9 mouse cellular contexts compared by ENCODE assay signal in the genomic region with DNA sequence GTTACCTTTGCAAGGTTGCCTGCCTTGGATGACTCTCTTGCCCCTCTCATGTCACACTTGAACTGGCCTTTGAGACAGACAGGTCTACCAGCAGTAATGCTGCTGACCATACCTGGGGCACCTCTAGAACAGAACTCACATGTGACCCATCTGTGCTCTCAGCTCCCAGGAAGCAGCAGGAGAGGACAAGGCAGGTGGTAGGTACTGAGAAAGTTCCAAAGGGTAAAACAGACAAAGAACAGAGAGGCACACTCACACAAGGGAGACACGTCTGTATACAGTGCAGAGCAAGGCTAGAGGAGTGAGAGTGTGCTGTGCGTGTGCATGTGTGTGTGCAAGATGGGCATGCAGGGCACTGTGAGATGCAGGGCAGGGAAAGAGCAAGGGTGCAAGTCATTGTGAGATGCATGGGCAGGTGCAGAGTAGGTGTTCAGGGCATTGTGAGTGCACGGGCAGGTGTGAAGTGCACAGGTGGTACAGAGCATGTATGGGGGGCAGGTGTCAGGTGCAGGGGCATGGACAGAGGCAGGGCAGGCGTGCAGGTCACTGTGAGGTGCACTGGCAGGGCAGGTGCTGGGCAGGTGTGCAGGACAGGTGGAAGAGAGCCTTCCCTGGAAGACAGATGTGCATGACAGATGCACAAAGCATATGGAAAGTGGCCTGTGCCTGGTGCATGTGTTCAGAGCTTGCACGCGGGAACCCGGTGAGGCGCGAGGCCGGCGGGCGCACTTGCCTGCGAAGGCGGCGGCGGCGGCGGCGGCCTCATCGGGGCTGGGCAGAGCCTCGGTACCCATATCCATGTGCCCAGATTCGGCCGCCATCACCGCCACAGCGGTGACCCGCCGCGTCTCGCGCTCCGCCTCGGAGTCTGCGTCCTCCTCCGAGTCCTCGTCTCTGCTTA. TPM values are rescaled to one million over a fixed set of nuclear protein-coding genes. Genes with fewer than 3 reads are reported as not detected.
DNase-seq lines count a peak whose midpoint lies in the region; ATAC-seq and TF ChIP-seq lines count a peak whose summit lies in the region.
"Had no signal": no experiment of that assay in that cellular context is flagged by ENCODE, and none has a peak within 500 bp of the region (broad histone marks: within the 10 kb centered on the region; RNA-seq: fewer than 3 reads in every experiment).

No protein-coding gene starts in this region.

- H3K79me3 ChIP-seq in C2C12 (ENCODE audit: low read depth) = peaks cover 32% of the 10 kb centered on the region

- peak overlapping the region; percentile 99 for H3K27ac ChIP-seq in heart, adult 2 months
- H3K27ac ChIP-seq in heart, embryonic 15.5 days = peak overlapping the region; percentile 92
- peak overlapping the region; percentile 94 for H3K27ac ChIP-seq in liver, embryonic 13.5 days
- peak overlapping the region; percentile 57; the same call in 1 of the 2 replicates for H3K27ac ChIP-seq in olfactory bulb, adult 2 months (ENCODE audit: insufficient read depth, low read depth, low read length)

- TF ChIP-seq POLR2A in heart, adult 2 months (IDR thresholded peaks at IDR 0.05; ENCODE audit: insufficient read depth, low read depth, low read length) = no peak
- no peak for TF ChIP-seq POLR2A in olfactory bulb, adult 2 months (IDR thresholded peaks at IDR 0.05; ENCODE audit: insufficient read depth, low read depth, low read length)

- H3K9ac ChIP-seq in heart, adult 2 months (ENCODE audit: low read depth, low read length) = peak overlapping the region; percentile 86
- peak overlapping the region; percentile 88 for H3K9ac ChIP-seq in heart, embryonic 15.5 days
- H3K9ac ChIP-seq in liver, embryonic 13.5 days = peak overlapping the region; percentile 91

- peak overlapping the region; percentile 71 for H3K4me3 ChIP-seq in heart, adult 2 months
- peak overlapping the region; percentile 55 for H3K4me3 ChIP-seq in C2C12 (ENCODE audit: insufficient read depth, poor library complexity, severe bottlenecking)
- peak overlapping the region; percentile 62 for H3K4me3 ChIP-seq in heart, embryonic 15.5 days
- peak overlapping the region; percentile 71 for H3K4me3 ChIP-seq in liver, embryonic 13.5 days (replicated peaks)
- peak overlapping the region; percentile 61 for H3K4me3 ChIP-seq in olfactory bulb, adult 2 months (ENCODE audit: insufficient read depth, low read depth, low read length)

- peak overlapping the region; percentile 96 for H3ac ChIP-seq in C2C12 (ENCODE audit: control insufficient read depth, insufficient read length, low read depth)

- no peak for DNase-seq in heart, adult 2 months
- no peak for DNase-seq in heart, postnatal 10 days
- peak; percentile 28 to 40 for DNase-seq in cerebellum, postnatal 36 days
- peak; percentile 34 for DNase-seq in liver, embryonic 13.5 days
- DNase-seq in gastrocnemius, adult 18-20 months (ENCODE audit: low spot score) = no peak

- H3K9me3 ChIP-seq in heart, embryonic 15.5 days (replicated peaks) = no peaks in the 10 kb centered on the region
- no peaks in the 10 kb centered on the region for H3K9me3 ChIP-seq in liver, embryonic 13.5 days (replicated peaks)

- peaks cover 3% of the 10 kb centered on the region for H3K79me2 ChIP-seq in heart, adult 2 months (replicated peaks; ENCODE audit: control insufficient read depth, insufficient read depth, low read length)
- H3K79me2 ChIP-seq in C2C12 (ENCODE audit: control insufficient read depth, insufficient read depth) = peaks cover 48% of the 10 kb centered on the region

- H3K36me3 ChIP-seq in heart, adult 2 months (ENCODE audit: control insufficient read depth, insufficient read depth, low read length) = no peaks in the 10 kb centered on the region
- H3K36me3 ChIP-seq in C2C12 (ENCODE audit: control insufficient read depth, insufficient read depth) = peaks cover 16% of the 10 kb centered on the region
- peaks cover 19% of the 10 kb centered on the region for H3K36me3 ChIP-seq in heart, embryonic 15.5 days
- peaks cover 28% of the 10 kb centered on the region for H3K36me3 ChIP-seq in liver, embryonic 13.5 days

- peaks cover 11% of the 10 kb centered on the region for H3K4me1 ChIP-seq in heart, adult 2 months (ENCODE audit: control insufficient read depth, insufficient read depth, low read length)
- peaks cover 24% of the 10 kb centered on the region for H3K4me1 ChIP-seq in heart, embryonic 15.5 days (replicated peaks)
- peaks cover 48% of the 10 kb centered on the region for H3K4me1 ChIP-seq in liver, embryonic 13.5 days (replicated peaks)
- H3K4me1 ChIP-seq in olfactory bulb, adult 2 months (ENCODE audit: control insufficient read depth, insufficient read depth, low read length) = peaks cover 9% of the 10 kb centered on the region

- H3K4me2 ChIP-seq in heart, embryonic 15.5 days = peak overlapping the region; percentile 95
- H3K4me2 ChIP-seq in liver, embryonic 13.5 days = peak overlapping the region; percentile 87

- TF ChIP-seq EP300 in heart, adult 2 months (IDR thresholded peaks at IDR 0.05; ENCODE audit: insufficient read depth, low read depth, low read length) = no peak

- WGBS in heart, adult 2 months = 7% methylated on average over 35 of the region's 35 CpGs
- 6% methylated on average over 35 of the region's 35 CpGs for WGBS in heart, embryonic 15.5 days
- WGBS in liver, embryonic 13.5 days (ENCODE audit: insufficient replicate concordance) = 5% methylated on average over 35 of the region's 35 CpGs
- WGBS in olfactory bulb, adult 2 months = 7% methylated on average over 19 of the region's 35 CpGs

- intact Hi-C loops in heart, adult 2 months (cut with DNase I) = loop anchor here (5.0 kb wide), 1 partner anchor 59 kb away; a partner anchor contains a TSS
- intact Hi-C loops in heart, postnatal 10 days (cut with DNase I) = loop anchor here (5.0 kb wide), 1 partner anchor 66 kb away; a partner anchor contains a TSS

- TF ChIP-seq CTCF in heart, adult 2 months (IDR thresholded peaks at IDR 0.05) = no peak
- TF ChIP-seq CTCF in C2C12 (IDR thresholded peaks at IDR 0.05; ENCODE audit: control insufficient read depth, insufficient read depth, insufficient read length) = no peak
- no peak for TF ChIP-seq CTCF in olfactory bulb, adult 2 months (IDR thresholded peaks at IDR 0.05; ENCODE audit: insufficient read depth, low read depth, low read length)

- no peaks in the 10 kb centered on the region for H3K27me3 ChIP-seq in heart, adult 2 months (ENCODE audit: control insufficient read depth, insufficient read depth, low read length)
- no peaks in the 10 kb centered on the region for H3K27me3 ChIP-seq in C2C12 (ENCODE audit: control insufficient read depth, insufficient read depth, insufficient read length)
- no peaks in the 10 kb centered on the region for H3K27me3 ChIP-seq in heart, embryonic 15.5 days
- no peaks in the 10 kb centered on the region for H3K27me3 ChIP-seq in liver, embryonic 13.5 days

- peak; percentile 9 for ATAC-seq in heart, embryonic 15.5 days (replicated peaks; ENCODE audit: insufficient number of reproducible peaks, insufficient read depth, low FRiP score, low read depth)
- peak; percentile 27 for ATAC-seq in liver, embryonic 13.5 days (ENCODE audit: low read depth)

RNA-seq across cellular contexts. Expression of a gene that starts 0.7 kb away (rescaled TPM):
- 10 to 100 TPM; 10.8 to 13.5 TPM for total RNA-seq in heart, adult 2 months (2021)
- 9.7 and 9.8 TPM in 2 replicates for polyA plus RNA-seq in heart, adult 2 months (2012; rRNA removed)
- 10 to 100 TPM; 25.0 to 27.0 TPM for total RNA-seq in heart, postnatal 10 days (2021)
- polyA plus RNA-seq in C2C12 (2012; fragmentation: generic; extraction: Trizol) = 21.4 TPM
- polyA plus RNA-seq in heart, embryonic 15.5 days (2015; fragmentation: Nextera tagmentation; extraction: Ambion mirVana) = 29.4 and 42.1 TPM in 2 replicates
- 16.3 and 17.1 TPM in 2 replicates for polyA plus RNA-seq in liver, embryonic 13.5 days (2015; fragmentation: Nextera tagmentation; extraction: Ambion mirVana)
- polyA plus RNA-seq in olfactory bulb, adult 2 months (2012; ENCODE audit: insufficient read depth, insufficient read length, low replicate concordance, missing spikeins) = not detected in 2 replicates
- total RNA-seq in gastrocnemius, adult 18-20 months (2021) = 10 to 100 TPM in 1 of 2 experiments, 1 to 10 TPM in 1; 8.9 to 13.2 TPM

RNA-seq across cellular contexts. Expression of a gene that starts 0.7 kb away (rescaled TPM):
- 10 to 100 TPM; 13.5 to 14.9 TPM for total RNA-seq in heart, adult 2 months (2021)
- polyA plus RNA-seq in heart, adult 2 months (2012; rRNA removed) = 28.9 and 34.5 TPM in 2 replicates
- 10 to 100 TPM; 13.5 to 14.7 TPM for total RNA-seq in heart, postnatal 10 days (2021)
- 18.9 TPM for polyA plus RNA-seq in C2C12 (2012; fragmentation: generic; extraction: Trizol)
- 29.3 and 35.6 TPM in 2 replicates for polyA plus RNA-seq in heart, embryonic 15.5 days (2015; fragmentation: Nextera tagmentation; extraction: Ambion mirVana)
- polyA plus RNA-seq in liver, embryonic 13.5 days (2015; fragmentation: Nextera tagmentation; extraction: Ambion mirVana) = 18.2 and 19.6 TPM in 2 replicates
- polyA plus RNA-seq in olfactory bulb, adult 2 months (2012; ENCODE audit: insufficient read depth, insufficient read length, low replicate concordance, missing spikeins) = not detected in 2 replicates
- 10 to 100 TPM; 13.7 to 13.9 TPM for total RNA-seq in gastrocnemius, adult 18-20 months (2021)

RNA-seq across cellular contexts. Expression of a gene that starts 11.9 kb away (rescaled TPM):
- 1 to 10 TPM; 3.8 to 4.3 TPM for total RNA-seq in heart, adult 2 months (2021)
- polyA plus RNA-seq in heart, adult 2 months (2012; rRNA removed) = 5.8 and 8.9 TPM in 2 replicates
- 1 to 10 TPM; 2.8 to 3.0 TPM for total RNA-seq in heart, postnatal 10 days (2021)
- 0.67 TPM for polyA plus RNA-seq in C2C12 (2012; fragmentation: generic; extraction: Trizol)
- 1.1 and 4.7 TPM in 2 replicates for polyA plus RNA-seq in heart, embryonic 15.5 days (2015; fragmentation: Nextera tagmentation; extraction: Ambion mirVana)
- polyA plus RNA-seq in liver, embryonic 13.5 days (2015; fragmentation: Nextera tagmentation; extraction: Ambion mirVana) = 5.1 and 6.6 TPM in 2 replicates
- polyA plus RNA-seq in olfactory bulb, adult 2 months (2012; ENCODE audit: insufficient read depth, insufficient read length, low replicate concordance, missing spikeins) = not detected in 2 replicates
- 1 to 10 TPM; 1.1 to 2.3 TPM for total RNA-seq in gastrocnemius, adult 18-20 months (2021)

RNA-seq across cellular contexts. Expression of a gene that starts 35.0 kb away (rescaled TPM):
- total RNA-seq in heart, adult 2 months (2021) = not detected
- 0.04 TPM in 1 of 2 replicates, not detected in the other for polyA plus RNA-seq in heart, adult 2 months (2012; rRNA removed)
- total RNA-seq in heart, postnatal 10 days (2021) = not detected
- 0.01 TPM for polyA plus RNA-seq in C2C12 (2012; fragmentation: generic; extraction: Trizol)
- polyA plus RNA-seq in heart, embryonic 15.5 days (2015; fragmentation: Nextera tagmentation; extraction: Ambion mirVana) = 0.18 and 0.22 TPM in 2 replicates
- polyA plus RNA-seq in liver, embryonic 13.5 days (2015; fragmentation: Nextera tagmentation; extraction: Ambion mirVana) = 0.03 TPM in 1 of 2 replicates, not detected in the other
- not detected in 2 replicates for polyA plus RNA-seq in olfactory bulb, adult 2 months (2012; ENCODE audit: insufficient read depth, insufficient read length, low replicate concordance, missing spikeins)
- total RNA-seq in gastrocnemius, adult 18-20 months (2021) = not detected

RNA-seq across cellular contexts. Expression of a gene that starts 47.9 kb away (rescaled TPM):
- total RNA-seq in heart, adult 2 months (2021) = not detected
- not detected in 2 replicates for polyA plus RNA-seq in heart, adult 2 months (2012; rRNA removed)
- under 1 TPM in 1 of 2 experiments, not detected in 1; 0.48 TPM for total RNA-seq in heart, postnatal 10 days (2021)
- polyA plus RNA-seq in C2C12 (2012; fragmentation: generic; extraction: Trizol) = 16.1 TPM
- 1.5 and 1.6 TPM in 2 replicates for polyA plus RNA-seq in heart, embryonic 15.5 days (2015; fragmentation: Nextera tagmentation; extraction: Ambion mirVana)
- 0.22 TPM in 1 of 2 replicates, not detected in the other for polyA plus RNA-seq in liver, embryonic 13.5 days (2015; fragmentation: Nextera tagmentation; extraction: Ambion mirVana)
- polyA plus RNA-seq in olfactory bulb, adult 2 months (2012; ENCODE audit: insufficient read depth, insufficient read length, low replicate concordance, missing spikeins) = not detected in 2 replicates
- not detected for total RNA-seq in gastrocnemius, adult 18-20 months (2021)
- total RNA-seq: layer of hippocampus, postnatal 36 days had no signal

Comparison
In these comparisons a context has a peak if more than half of its experiments do, and no peak if none do; other contexts are left out.
1. DNase-seq: peak in cerebellum, postnatal 36 days (2 of 2) and liver, embryonic 13.5 days (single experiment); none in heart, adult 2 months (0 of 2), heart, postnatal 10 days (0 of 2) and gastrocnemius, adult 18-20 months (single experiment).
2. RNA of a gene that starts 0.7 kb away (polyA plus RNA-seq): 29.4 to 42.1 TPM in heart, embryonic 15.5 days, 21.4 TPM in C2C12 (single experiment), 16.3 to 17.1 TPM in liver, embryonic 13.5 days and 9.7 to 9.8 TPM in heart, adult 2 months; not detected in olfactory bulb, adult 2 months; every median in the first group is over 10 times any median in the second.
3. RNA of a gene that starts 0.7 kb away (polyA plus RNA-seq): 29.3 to 35.6 TPM in heart, embryonic 15.5 days, 28.9 to 34.5 TPM in heart, adult 2 months, 18.2 to 19.6 TPM in liver, embryonic 13.5 days and 18.9 TPM in C2C12 (single experiment); not detected in olfactory bulb, adult 2 months; every median in the first group is over 10 times any median in the second.
4. Peak in every context shown above with its lines, with median percentiles within 50 percentile points of each other: H3K27ac ChIP-seq, H3K4me3 ChIP-seq and H3K9ac ChIP-seq.